Mouse (Mus musculus) frontal cortex, adult (tissue): ENCODE measurements around the gene Bicd2.

Experiments used
- ATAC-seq: cut with Nextera tagmentation; 2 replicates; pipeline ENCODE4 v1.9.2; 2017; ENCODE audit warnings: mild to moderate bottlenecking, moderate library complexity, mixed read lengths; ENCODE audit not compliant: low TSS enrichment

Bicd2 gene

DNA sequence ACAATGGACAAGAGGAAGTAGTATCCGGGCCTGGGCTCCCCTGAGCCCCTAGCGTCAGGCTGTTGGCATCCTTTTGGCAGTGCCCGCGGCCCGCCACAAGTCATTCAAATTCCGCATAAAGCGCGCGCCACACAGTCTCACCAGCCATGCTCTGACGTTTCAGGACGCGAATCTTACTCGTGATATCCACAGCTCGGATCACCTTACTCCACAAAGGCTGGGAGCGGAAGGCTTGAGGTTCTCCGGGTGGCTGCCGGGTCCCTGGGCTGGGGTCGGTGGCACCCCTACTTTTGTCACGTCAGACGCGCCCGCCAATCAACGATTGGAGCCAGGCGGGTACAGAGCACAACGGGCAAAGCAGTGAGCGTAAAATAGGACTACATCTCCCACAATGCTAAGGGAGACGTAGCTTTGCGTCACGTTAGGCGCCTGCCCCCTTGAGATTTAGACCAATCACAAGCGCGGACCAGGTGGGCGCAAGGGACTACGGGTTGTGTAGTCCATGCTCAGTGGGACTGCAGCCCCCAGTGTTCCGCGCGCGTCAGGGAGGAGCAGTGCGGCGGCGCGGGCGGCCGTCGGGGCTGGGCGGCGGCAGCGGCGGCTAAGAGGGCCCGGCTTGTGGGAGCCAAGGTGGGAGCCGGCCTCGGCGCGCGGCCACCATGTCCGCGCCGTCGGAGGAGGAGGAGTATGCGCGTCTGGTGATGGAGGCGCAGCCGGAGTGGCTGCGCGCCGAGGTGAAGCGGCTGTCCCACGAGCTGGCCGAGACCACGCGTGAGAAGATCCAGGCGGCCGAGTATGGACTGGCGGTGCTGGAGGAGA, at the start of gene Bicd2:
Bicd2 (plus strand) TSS at position 574 of the 819 bp plus-strand sequence.
- ATAC-seq = peak; percentile 95

DNA sequence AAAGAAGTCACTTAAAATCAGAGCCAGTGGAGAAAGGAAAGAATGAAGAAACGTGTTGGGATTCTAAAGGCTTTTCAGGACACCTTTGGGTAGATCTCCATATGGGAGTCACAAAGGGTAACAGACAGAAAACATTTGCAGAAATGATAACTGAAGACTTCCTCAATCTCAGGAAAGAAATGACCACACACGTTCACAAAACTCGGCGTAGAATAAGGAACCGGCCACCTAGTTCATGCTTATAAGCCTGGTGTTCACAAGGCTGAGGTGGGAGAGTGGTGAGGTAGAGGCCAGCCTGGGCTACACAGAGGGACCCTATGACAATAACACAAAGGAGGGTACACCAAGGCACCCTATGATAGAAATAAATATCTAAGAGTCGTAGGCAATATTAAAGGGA, 49.4 kb upstream of the Bicd2 start:
- ATAC-seq = no peak

DNA sequence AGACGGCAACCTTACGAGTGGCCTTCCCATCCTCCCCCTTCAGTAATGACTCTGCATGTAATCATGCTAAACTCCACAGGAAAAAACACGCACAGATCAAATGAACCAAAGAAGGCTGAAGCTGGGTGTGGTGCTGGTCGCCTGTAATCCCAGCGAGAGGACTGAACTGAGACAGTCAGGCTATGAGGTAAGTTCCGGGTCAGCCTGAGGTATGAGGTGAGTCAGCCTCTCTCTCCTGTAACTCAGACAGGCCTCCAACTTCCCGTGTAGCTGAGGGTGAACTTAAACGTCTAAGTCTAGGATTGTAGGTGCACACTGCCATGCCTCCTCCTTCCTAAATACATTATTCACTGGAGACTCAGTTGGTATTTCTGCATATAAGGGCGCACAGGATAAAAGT, 47.3 kb upstream of the Bicd2 start:
- no peak for ATAC-seq

DNA sequence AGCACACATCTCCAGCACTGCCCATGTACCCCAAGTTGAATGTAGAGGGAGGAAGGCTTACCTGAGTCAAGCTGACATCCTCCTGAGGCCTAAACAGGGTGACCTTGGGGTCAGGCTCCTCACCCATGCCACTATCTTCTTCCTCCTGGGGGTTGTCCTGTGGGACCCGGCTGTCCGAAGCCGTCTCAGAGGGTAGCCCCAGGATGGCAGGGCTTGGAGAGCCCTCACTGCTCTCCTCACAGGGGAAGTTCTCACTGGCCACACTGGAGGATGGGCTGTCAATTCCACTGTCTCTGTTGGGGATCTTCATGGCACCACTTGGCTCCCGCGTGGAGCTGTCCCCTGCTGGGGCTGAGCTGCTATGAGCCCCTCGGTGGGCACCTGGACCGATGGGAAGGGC, 45.1 kb upstream of the Bicd2 start:
- ATAC-seq = no peak

DNA sequence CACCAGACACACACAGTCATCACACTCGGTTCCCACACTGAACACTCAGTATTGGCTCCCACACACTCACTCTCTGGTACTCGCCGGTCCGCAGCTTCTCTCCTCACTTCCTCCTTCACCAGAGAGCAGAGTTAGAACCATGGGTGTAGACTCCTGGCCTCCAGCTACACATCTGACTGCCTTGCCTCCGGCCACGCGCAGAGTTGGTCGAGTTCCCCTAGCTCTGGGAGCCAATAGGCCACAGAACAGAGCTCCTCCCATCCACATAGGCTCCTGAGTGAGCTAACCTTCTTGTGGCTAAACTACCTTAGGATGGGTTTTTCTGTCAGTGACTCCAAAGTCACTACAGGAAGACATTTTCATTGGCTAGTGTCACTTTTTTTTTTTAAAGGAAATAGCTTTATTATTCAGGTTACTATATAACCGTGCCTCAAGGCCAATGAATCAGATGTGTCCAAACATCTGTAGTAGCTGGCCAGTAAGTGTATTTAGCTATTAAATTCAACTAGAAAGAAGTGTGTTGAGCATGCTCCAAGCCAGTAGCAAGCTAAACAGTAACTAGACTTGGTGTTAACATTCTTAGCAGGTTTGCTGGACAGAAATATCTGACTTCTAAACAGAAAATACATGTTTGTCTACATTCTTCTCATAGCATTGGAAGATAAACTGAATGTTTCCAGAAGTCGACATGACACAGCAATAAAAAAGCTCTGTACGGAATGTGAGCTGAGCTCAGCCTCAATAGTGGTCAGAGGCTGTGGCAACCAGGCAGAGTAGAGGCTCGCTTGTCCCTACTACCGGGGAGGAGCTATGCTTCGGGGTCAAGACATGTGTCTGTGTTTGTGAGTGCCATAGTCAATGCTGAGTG, 42.6 kb upstream of the Bicd2 start:
- ATAC-seq = no peak; the same call in 1 of the 2 replicates

DNA sequence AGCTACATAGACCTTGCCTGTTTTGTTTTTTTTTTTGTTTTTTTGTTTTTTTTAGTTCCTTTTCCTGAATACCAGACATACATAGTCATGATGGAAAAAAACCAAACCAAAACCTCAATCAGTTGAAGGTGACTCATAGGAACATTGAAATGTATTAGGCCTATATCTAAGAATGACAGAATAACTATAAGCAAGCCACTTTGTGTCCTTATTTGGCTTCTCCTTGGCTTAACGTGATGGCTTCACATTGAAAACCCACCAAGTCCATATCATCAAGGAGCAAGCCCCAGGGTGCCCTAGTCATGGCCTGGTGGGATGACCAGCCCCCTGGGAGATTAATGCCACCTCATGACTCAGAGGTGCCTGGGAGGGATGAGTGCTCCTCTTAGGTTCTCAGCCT, 40.6 kb upstream of the Bicd2 start:
- ATAC-seq = no peak

DNA sequence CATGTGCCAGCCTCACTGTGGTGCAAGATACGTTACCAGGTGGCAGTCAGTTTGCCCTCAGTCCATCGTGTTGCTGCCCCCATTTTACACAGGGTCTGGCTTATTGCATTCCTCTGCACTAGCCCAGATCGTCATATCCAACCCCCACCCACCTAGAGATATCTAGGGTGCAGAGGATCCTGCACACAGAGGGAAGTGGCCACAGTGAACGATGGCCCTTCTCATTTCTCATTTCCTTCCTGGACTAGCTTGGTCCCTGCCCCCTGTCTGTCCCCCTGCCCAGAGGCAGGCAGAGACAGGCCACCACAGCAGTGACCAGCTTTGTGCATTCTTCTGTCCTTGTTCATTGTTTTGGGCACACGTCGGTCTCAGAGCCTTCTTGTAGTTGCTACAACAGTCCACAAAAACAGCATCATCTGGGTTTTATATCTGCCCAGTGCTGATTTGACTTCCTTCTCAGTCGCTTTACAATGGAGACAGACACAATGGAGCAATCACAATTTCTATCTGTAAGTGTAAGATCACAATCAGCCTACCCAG, 34.5 kb upstream of the Bicd2 start:
- ATAC-seq = peak; percentile 17; the same call in 1 of the 2 replicates

DNA sequence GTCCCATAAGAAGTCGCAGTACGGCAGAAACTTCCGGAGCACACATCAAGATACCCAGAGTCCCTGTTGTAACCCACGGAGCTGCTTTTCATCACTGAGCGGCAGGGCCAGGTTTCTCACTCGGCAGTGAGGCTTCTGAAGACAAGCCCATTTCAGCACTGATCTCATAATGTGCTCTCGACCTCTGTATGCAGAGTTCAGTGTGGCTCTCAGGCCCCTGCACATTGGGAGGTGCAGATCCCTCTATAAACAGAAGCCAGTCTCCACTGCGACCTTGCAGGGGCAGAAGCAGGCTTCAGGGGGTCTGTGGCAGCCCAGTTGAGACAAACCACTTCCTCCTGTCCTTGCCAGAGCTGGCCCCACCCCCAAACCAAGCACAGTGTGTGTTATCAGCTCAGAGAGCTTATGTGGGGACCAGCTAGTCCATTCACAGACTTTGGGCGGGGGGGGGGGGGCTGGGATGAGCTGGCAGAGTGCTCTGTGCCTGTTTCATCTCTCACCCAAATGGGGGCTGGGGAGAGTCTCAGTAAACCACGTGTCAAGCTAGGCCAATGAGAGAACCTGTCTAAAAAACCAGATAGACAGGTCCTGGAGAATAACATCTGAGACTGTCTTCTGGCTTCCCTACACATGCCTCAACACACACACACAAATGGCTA, 33.9 kb upstream of the Bicd2 start:
- ATAC-seq = peak; percentile 14; the same call in 1 of the 2 replicates

DNA sequence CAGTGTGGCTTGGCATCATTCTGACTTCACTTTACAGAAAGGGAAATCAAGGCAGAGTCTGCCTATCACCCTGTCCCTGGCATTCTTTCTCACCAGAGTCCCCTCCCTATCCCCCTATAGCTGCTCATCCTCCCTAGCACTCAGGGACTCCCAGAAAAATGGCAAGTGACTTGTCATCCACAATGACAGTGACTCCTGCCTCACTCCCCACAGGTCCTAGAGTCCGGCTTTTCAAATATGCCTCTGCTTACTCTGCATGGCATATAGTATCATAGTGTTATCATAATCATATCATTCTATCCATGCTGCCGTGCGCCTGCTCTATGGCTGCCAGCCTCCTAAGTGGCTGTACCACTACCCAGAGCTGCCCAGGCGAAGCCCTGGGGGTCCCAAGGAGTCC, 33.2 kb upstream of the Bicd2 start:
- ATAC-seq = no peak

DNA sequence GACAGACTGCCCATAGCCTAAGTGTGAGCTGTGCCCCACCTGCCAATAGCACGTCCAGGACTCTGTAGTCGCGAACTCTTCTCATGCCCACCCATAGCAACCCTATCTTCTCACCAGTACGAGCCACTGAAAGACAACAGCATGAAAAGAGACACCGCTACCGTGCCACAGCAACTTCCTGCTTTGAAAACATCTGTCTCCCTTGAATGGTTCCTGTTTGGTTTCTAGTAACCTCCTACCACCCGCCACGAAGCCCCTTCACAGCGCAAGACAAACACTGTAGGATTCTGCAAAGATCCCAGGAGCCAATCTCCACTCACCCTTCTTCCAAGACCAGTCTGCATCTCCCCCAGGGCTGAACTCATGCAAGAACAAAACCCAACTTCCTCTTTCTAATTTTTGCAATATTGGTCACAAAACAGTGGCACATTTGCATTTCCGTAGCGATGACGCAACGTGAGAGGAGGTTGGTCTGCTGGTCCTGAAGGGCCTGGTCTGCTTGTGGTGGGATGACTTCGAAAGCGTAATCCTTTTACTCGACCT, 32.5 kb upstream of the Bicd2 start:
- no peak for ATAC-seq

DNA sequence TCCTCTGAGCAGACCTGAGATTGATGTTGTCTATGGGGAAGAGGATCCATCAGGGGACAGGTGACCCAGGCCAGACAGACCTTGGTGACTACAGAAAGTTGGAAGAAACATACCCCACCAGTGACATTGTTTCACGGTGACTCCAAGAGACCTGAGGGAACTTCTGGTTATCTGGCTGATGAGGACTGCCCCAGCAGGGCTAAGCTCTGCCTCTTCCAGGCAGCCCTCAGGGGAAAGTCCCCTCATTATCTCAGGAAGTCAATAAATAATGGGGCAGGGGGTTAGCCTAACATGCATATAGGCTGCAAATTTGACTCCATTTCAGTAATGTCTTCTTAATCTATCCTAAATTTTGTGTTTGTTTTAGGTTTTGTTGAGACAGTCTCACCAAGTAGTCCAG, 31.9 kb upstream of the Bicd2 start:
- no peak for ATAC-seq

DNA sequence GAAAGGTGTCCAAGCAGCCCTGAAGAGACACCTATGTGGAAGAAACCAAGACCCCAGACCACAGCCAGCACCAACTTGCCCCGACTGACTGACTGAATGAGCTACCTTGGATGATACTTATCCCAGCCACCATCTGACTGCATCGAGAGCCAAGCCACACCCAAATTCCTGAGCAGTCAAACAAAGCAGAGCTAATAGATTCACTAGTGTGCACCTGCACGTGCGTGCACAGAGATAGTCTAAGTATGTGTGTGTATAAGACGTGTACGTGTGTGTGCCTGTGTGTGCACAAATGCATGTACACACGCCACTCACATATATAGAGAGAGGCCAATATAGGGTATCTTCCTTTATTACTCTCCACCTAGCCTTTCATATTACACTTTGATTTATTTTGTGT, 29.7 kb upstream of the Bicd2 start:
- ATAC-seq = no peak

DNA sequence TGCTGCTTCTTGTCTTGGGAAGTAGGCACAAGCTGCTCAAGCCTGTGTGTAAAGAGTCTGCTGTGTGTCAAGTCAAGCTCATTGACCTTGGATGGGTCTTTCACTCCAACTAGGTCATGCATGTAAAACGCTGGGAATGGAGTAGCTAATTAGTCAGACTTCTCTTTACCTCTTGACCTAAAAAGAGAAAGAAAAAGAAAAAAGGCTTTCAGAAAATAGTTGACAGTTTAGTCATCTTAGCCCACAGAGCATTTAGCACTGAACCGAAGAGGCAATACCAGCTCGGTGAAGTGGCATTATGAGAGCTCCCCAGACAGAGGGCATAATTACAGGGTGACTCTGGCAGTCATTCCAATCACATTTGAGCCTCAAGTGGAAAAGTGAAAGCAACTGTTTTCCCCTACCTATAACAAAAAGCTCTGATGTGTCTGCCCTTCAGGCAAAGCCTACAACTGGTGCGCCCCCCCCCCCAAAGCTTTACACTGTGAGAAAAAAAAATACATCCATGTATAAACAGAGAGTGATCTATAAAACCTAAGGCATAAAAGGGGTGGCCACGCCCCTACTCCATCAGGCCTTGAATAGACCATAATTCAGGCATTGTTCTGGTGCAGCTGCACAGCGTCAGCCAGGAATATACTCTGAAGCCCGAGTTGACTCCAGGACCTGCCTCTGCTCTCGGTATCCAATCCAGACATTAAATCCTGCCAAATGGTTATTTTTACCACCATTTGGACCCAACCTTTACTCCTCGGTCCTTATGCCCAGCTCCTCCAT, 24.8 kb upstream of the Bicd2 start:
- no peak for ATAC-seq

DNA sequence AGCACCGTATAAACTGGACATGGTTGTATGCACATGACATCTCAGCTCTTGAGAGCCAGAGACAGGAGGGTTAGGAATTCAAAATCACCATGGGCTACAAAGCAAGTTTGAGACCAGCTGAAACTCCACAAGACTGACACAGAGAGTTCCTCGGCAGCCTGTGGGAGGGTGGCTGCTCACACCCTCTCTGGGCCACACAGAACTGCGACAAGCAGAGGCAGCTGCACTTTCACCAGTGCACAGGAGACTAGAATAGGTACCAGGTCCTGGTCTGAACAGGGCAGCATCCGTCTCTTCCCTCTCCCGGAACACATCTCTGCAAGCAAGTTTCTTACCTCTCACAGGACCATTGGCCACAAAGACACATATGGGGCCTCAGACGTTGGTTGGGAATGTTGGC, 23.9 kb upstream of the Bicd2 start:
- no peak for ATAC-seq

DNA sequence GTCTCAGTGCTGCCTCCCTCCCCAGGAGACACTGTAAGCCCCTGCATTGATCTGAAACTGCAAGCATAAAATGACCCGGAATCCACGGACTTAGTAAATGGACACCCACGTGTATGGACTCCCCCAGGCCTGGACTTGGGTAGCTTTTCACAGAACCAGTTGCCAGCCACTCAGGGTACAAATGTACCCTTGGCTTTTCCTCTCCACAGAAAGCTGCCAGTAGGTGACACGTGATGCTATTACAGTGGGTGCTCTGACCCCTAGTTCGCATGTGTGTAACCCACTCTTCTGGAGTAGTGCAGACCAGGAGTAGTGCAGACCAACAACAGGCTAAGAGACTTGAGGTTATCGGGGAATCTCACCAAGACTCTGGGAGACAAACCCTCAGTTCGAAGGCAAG, 23.5 kb upstream of the Bicd2 start:
- ATAC-seq = no peak

DNA sequence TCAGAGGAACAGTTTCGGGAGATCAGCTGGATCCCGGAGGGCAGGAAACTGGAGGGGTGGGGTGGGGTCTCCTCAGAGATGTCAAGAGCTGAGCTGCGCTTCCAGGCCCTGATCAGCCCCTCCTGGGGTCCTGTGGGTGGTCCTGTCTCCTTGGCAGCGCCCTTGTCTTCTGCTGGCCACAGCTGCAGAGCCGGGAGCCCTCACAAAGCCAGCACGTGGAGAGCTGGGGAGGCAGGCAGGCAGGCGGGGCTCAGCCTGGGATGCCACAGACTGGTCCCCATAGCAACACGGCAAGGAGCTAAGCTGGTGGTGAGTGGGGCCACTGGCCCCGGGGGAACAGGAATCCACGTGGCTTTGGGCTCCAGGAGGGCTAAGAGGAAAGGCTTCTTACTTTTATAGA, 21.3 kb upstream of the Bicd2 start, which contains the start of gene Fgd3:
Fgd3 (minus strand) TSS at position 272 of the 400 bp plus-strand sequence.
- ATAC-seq = peak; percentile 53

DNA sequence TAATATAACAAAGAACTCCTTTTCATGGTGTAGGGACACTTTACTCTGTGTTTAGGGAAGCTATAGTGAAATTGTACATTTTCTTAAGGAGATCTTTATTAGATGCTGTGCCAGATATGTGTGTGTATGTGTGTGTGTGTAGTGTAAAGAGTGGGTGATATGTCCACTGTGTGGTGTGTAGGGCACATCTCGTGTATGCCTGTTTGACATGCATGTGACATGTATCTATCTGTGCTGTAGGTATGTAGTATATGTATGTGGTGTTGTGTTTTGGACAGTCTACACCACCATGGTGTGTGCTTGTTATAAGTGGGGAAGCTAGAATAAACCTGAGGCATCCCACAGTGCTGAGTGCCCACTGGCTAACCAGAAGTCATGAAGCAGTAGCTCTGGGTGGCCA, 20.9 kb upstream of the Bicd2 start:
- no peak for ATAC-seq

DNA sequence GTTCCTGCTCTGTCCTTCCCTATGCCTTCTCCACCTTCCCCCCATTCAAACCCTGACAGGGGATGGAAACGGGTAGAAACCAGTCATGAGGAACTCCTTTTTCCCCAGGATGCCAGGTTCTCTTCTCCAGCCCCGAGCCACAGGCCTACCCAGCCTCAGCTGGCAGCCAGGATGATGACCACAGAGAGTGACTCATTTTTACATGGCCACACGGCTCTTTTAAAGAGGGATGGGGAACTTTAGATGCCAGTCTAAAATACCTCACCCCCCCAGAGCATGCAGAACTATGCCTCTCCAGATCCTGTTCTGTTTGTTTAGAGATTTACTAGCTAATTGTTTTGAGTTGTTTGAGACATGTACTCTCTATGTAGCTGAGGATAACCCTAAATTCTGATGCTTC, 19.9 kb upstream of the Bicd2 start:
- ATAC-seq = no peak

DNA sequence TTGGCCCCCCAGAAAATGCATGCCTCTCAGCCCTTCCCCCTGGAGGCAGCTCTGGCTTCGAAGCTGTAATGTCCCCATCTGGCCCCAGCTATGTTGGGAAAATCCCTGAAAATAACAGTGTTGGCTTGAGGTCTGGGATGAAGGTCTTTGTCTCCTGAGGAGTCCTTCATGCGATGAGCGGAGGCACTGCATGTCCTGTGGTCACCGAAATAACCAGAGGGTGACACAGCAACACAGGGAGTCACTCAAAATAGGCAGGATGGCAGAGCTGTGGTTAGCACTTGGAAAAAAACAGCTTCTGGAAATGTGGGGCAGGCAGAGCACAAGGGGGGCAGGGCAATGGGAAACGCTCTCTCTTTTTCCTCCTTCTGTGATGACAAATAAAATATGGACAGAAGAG, 19.2 kb upstream of the Bicd2 start:
- peak; percentile 24 for ATAC-seq

DNA sequence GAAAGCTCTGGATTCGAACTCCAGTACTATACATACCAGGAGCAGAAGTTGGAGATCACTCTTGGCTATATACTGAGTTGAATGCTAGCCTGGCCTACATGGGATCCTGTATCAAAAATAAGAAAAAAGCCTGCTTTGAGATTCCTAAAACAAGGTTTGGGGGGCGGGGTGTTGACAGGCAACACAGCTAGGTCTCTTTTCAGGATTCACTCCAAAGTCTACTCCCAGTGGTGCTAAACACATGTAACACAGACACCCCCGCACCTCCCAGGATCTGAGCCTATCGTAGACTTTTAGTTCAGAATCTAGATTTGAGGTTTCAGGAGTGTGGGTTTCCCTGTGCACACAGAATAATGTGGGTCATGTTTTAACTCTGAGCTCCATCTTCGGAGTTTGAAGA, 18.6 kb upstream of the Bicd2 start:
- peak; percentile 75 for ATAC-seq

DNA sequence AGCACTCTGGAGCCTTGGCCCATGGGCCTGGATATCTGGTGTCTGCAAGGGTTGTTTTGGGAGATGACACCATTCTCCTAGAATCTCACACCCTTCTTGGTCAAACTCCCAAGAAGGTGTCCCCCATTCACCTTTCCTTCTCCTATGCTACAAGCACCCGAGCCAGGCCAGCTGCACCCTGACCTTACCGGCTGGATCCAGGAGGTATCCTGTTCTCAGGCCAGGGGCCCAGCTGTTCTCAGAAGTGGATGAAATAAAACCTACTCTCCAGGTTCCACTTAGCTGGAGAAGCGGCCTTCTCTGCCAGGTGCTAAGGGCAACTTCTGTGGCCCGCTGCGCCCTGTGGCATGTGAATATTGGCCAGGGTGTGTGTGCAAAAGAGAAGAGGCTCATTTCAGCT, 16.5 kb upstream of the Bicd2 start:
- ATAC-seq = no peak
